Mouse (Mus musculus) testis, adult 2 months (tissue): ENCODE results near the gene Fkbpl.

Experiments used
- CTCF ChIP-seq: fragments of 200-500 bp; IDR thresholded peaks from 2 replicates; pipeline ENCODE4 v1.5.1; 2012; ENCODE audit warnings: low read depth, mild to moderate bottlenecking, inconsistent platforms, low read length, moderate library complexity; ENCODE audit not compliant: control insufficient read depth, insufficient read depth, insufficient replicate concordance
- POLR2A ChIP-seq: fragments of 200-500 bp; IDR thresholded peaks from 2 replicates; pipeline ENCODE4 v1.6.1; 2012; ENCODE audit warnings: low read depth, mild to moderate bottlenecking, inconsistent platforms, low read length, moderate library complexity; ENCODE audit not compliant: control insufficient read depth

DNA sequence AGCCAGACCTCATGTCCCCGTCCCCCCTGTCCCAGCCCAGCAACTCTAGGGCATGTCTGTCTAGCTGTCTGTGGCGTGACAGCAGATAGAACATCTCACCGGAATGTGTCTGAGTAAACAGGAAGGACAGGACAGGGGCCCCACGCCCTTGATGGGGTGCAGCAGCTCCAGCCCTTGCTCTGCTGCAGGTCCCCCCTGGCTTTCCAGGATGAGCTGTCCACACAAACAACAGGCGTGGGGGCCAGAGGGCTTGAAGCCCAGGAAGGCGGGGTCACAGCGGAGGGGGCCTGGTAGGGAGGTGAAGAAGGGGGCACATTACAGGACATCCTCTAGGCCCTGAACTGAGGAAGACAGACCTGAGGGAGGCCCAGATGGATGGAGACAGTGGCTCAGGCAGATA, 10.6 kb downstream of the Fkbpl start:
- no peak for TF ChIP-seq POLR2A
- no peak for TF ChIP-seq CTCF
